Mouse (Mus musculus) small intestine, adult 10 weeks (tissue): ENCODE data around the gene Pgam2. TPM values are rescaled to one million over a fixed set of nuclear protein-coding genes. Genes with fewer than 3 reads are reported as not detected.

Source experiments
- polyA plus RNA-seq: library from polyadenylated mRNA; stranded (reverse); fragments of 350-450 nt; fragmentation: Illumina TruSeq; extraction: RNeasy Lipid Tissue Mini Kit (QIAGEN cat#74804); gene quantifications from one replicate; pipeline ENCODE4 v1.2.3, GENCODE M21; 2014; ENCODE audit warnings: low replicate concordance

The Pgam2 gene
- polyA plus RNA-seq = not detected

DNA sequence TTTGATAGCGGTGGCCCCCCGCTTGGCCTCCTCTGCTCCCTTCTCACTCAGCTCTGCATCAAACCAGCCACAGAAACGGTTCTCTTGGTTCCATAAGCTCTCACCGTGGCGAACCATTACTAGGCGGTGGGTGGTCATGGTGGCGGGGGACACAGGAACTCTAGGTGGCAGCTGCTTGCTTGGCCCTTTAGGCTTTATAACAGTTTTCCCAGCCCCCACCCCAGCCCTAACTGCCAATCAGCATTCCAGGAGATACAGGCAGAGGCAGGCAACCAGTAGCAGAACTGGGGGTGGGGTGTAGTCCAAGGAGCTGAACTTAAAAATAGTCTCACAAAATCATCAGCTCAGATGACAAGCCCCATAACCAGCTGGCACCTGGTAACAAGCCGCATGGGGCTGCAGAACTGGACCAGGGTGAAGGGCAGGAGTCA is at the start of gene Pgam2:
Gene Pgam2 (minus strand): TSS at position 183 of the 431 bp plus-strand sequence.

GRCm38 (mm10) chr11:5837251-5838246 is 34.0 kb upstream of the Pgam2 start, which contains the start of gene Polm:
Gene Polm (minus strand): TSS chr11:5838016.

DNA sequence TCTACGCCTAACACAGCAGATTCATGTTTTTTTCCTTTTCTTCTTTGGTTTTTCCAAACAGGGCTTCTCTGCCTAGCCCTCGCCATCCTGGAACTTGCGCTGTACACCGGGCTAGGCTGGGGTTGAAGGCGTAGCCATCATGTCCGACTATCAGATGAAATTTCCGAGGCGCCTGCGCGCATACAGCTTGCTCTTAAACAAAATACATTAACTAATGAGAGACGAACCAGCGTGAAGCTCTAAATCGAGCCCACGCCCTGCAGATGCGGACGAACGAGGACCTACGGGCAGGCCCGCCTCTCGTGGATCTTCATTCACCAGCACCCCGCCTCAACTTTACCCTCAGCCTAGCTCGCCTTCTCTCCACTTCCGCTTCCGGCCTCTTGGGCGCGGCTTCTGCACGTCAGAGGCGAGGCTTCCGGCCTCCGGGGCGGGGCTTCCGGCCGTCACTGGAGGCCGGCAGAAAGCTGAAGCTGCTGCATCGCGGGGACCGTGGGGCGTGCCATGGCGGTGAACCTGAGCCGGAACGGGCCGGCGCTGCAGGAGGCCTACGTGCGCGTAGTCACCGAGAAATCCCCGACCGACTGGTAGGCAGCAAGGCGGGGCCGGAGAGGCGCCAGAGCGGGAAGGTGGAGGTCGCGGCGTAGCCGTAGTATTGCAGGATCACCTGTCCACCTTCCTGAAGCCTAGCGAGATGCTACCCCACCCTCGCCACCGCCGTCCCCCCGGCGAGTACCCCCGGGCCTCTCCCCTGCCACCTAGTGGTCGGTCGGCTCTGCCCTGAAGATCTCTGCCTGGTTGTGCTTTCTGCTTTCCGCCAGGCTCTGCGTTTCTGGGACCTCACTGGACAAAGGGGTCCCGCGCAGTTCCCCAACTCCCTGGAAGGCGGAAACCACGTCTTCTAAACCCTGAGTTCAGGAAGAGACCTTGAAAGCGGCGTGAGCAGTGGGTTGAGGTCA is 15.2 kb downstream of the Pgam2 start, which contains the start of gene Dbnl:
Gene Dbnl (plus strand): TSS at position 433 of the 959 bp plus-strand sequence.

GRCm38 (mm10) chr11:5761820-5762632 is 41.5 kb downstream of the Pgam2 start, which contains the start of gene Urgcp:
Gene Urgcp (minus strand): TSS chr11:5762376.

Other genes starting within 250 kb of the Pgam2 start
- gene Ankrd36, start 234.0 kb downstream of the Pgam2 start, polyA plus RNA-seq = not detected
- 3.2 TPM for gene Mrps24, start 88.1 kb downstream of the Pgam2 start, polyA plus RNA-seq
- 5.7 TPM for gene Urgcp, start 41.4 kb downstream of the Pgam2 start, polyA plus RNA-seq
- 5.2 TPM for gene Dbnl, start 15.2 kb downstream of the Pgam2 start, polyA plus RNA-seq
- not detected for gene Polm, start 34.3 kb upstream of the Pgam2 start, polyA plus RNA-seq
- gene Aebp1, start 58.2 kb upstream of the Pgam2 start, polyA plus RNA-seq = 0.26 TPM
- gene Pold2, start 74.6 kb upstream of the Pgam2 start, polyA plus RNA-seq = not detected
- gene Myl7, start 95.0 kb upstream of the Pgam2 start, polyA plus RNA-seq = not detected
- not detected for gene Gck, start 146.3 kb upstream of the Pgam2 start, polyA plus RNA-seq
- 50.3 TPM for gene Ykt6, start 152.0 kb upstream of the Pgam2 start, polyA plus RNA-seq